Mouse (Mus musculus) embryonic facial prominence, embryonic 14.5 days (tissue): ENCODE data around the gene Txndc5. TPM values are rescaled to one million over a fixed set of nuclear protein-coding genes. Genes with fewer than 3 reads are reported as not detected.

Experiments
- ATAC-seq: fragments of 200-750 bp; cut with Nextera tagmentation; 2 replicates; pipeline ENCODE4 v1.8.0; 2017; ENCODE audit warnings: low read depth, moderate number of reproducible peaks, moderate TSS enrichment
- DNase-seq: peaks from one replicate; pipeline ENCODE4 v3.0.0-alpha.2; 2015; ENCODE audit warnings: low spot score
- H3K27ac ChIP-seq: fragments of 300-500 bp; sonication (generic); replicated peaks from 2 replicates; pipeline ENCODE4 v1.5.1; 2014; ENCODE audit warnings: low read depth, mild to moderate bottlenecking, low read length, moderate library complexity
- H3K27me3 ChIP-seq: fragments of 300-500 bp; sonication (generic); replicated peaks from 2 replicates; pipeline ENCODE4 v1.6.1; 2014; ENCODE audit warnings: low read length; ENCODE audit not compliant: control insufficient read depth, insufficient read depth
- H3K36me3 ChIP-seq: fragments of 300-500 bp; sonication (generic); 2 replicates; pipeline ENCODE4 v1.6.1; 2014; ENCODE audit warnings: low read length, mixed read lengths; ENCODE audit not compliant: control insufficient read depth, insufficient read depth
- H3K4me1 ChIP-seq: fragments of 300-500 bp; sonication (generic); 2 replicates; pipeline ENCODE4 v1.6.1; 2014; ENCODE audit warnings: antibody characterized with exemption, low read length; ENCODE audit not compliant: control insufficient read depth, insufficient read depth
- H3K4me2 ChIP-seq: fragments of 300-500 bp; sonication (generic); 2 replicates; pipeline ENCODE4 v1.6.1; 2014; ENCODE audit warnings: low read depth, mild to moderate bottlenecking, low read length, moderate library complexity, mixed read lengths
- H3K4me3 ChIP-seq: fragments of 300-500 bp; sonication (generic); 2 replicates; pipeline ENCODE4 v1.5.1; 2014; ENCODE audit warnings: low read depth, mild to moderate bottlenecking, low read length
- H3K9ac ChIP-seq: fragments of 300-500 bp; sonication (generic); 2 replicates; pipeline ENCODE4 v1.6.1; 2014; ENCODE audit warnings: low read depth, mild to moderate bottlenecking, low read length, moderate library complexity, mixed read lengths
- H3K9me3 ChIP-seq: fragments of 300-500 bp; sonication (generic); 2 replicates; pipeline ENCODE4 v1.6.1; 2016; ENCODE audit warnings: low read length; ENCODE audit not compliant: control insufficient read depth
- whole genome bisulfite sequencing: fragments of 180-500 bp; shearing (Covaris S2); extraction: QIAGEN DNeasy Blood & Tissue Kit; methylation state at CpG from one replicate; pipeline ENCODE4 v1.1.7; 2014; 5-methylcytosine and 5-hydroxymethylcytosine counted together
- polyA plus RNA-seq: library from polyadenylated mRNA; unstranded; fragments of >200 nt; fragmentation: Nextera tagmentation; extraction: Ambion mirVana; gene quantifications from 2 replicates; pipeline ENCODE4 v1.2.1, GENCODE M21; 2014

Gene Txndc5
- polyA plus RNA-seq, 1 experiment from 2014 or later, result 336 TPM

DNA sequence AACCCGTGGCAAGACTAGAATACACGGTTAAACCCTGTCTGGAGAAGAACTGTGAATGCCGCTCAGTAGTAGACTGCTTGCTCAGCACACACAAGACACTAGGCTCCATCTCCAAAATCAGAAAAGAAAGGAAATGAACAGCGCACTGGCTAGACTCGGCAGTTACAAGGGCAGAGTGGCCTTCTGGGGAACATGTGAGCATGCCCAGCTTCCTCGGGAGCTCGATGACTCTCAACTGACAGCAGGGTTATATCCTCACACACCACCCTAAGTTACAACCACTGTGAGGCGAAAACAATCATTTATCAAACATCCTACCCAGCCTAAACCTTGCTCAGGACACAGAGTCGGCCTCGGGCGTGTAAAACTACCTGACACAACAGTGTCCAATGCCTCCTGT lies 8.3 kb downstream of the Txndc5 start:
- WGBS, result 93% methylated on average over 11 of the region's 11 CpGs
- no peak for DNase-seq
- Histone ChIP-seq H3K4me1 (peaks cover 5% of the 10 kb centered on the region), H3K36me3 (peaks cover 90% of the 10 kb centered on the region), H3K9me3 (no peaks in the 10 kb centered on the region), H3K4me3 (no peak overlapping the region), H3K9ac (no peak overlapping the region), H3K27ac (no peak overlapping the region), H3K27me3 (no peaks in the 10 kb centered on the region), H3K4me2 (no peak overlapping the region)
- no peak for ATAC-seq

DNA sequence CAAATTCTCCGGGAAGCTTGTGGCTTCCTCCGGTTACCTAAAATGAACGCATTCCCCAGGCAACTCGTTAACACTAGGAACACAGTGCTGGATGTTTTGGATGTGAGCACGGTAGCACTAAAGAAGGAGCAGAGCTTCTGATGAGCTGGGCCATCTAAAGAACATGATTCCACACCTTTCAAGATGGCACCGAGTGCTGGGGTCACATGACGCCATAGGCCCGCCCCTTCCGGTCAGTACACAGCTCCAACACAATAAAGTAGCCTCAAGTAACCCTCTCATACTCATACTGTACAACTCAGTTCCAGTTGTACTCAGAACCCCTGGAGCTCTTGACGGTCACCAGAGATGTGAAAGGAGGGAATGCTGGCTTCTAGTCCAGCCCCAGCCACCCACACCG lies 12.0 kb downstream of the Txndc5 start:
- ATAC-seq (no peak), DNase-seq (no peak)
- Histone ChIP-seq H3K9ac (no peak overlapping the region), H3K4me1 (no peaks in the 10 kb centered on the region), H3K4me2 (no peak overlapping the region), H3K27me3 (no peaks in the 10 kb centered on the region), H3K9me3 (no peaks in the 10 kb centered on the region), H3K4me3 (no peak overlapping the region), H3K36me3 (peaks cover 94% of the 10 kb centered on the region), H3K27ac (no peak overlapping the region)
- WGBS, result 85% methylated on average over 11 of the region's 11 CpGs

GRCm38 (mm10) chr13:38515845-38516244 lies 12.8 kb downstream of the Txndc5 start:
- Histone ChIP-seq H3K9me3 (no peaks in the 10 kb centered on the region), H3K36me3 (peaks cover 90% of the 10 kb centered on the region), H3K4me2 (no peak overlapping the region), H3K27me3 (no peaks in the 10 kb centered on the region), H3K4me3 (no peak overlapping the region), H3K4me1 (no peaks in the 10 kb centered on the region), H3K9ac (no peak overlapping the region), H3K27ac (no peak overlapping the region)
- ATAC-seq (no peak), DNase-seq (no peak)
- WGBS, result 72% methylated on average over 3 of the region's 3 CpGs

DNA sequence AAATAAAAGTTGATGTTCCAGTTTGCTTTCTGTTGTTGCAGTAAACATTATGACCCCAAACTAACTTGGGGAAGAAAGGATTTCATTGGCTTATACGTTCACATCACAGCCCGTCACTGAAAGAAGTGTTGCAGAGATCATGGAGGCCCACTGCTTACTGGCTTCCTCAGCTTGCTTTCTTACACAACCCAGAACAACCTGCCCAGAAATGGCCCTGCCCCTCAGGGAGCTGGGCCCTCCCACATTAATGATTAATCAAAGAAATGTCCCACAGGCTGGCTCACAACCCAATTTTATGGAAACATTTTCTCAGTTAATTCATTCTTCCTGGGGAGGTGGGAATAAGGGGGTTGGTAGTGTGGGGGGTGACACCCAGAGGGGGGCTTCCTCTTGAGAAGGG lies 13.2 kb downstream of the Txndc5 start:
- Histone ChIP-seq H3K27ac (no peak overlapping the region), H3K9me3 (no peaks in the 10 kb centered on the region), H3K9ac (no peak overlapping the region), H3K27me3 (no peaks in the 10 kb centered on the region), H3K4me2 (no peak overlapping the region), H3K36me3 (peaks cover 90% of the 10 kb centered on the region), H3K4me1 (no peaks in the 10 kb centered on the region), H3K4me3 (no peak overlapping the region)
- 93% methylated on average over 2 of the region's 2 CpGs for whole genome bisulfite sequencing
- DNase-seq, result no peak
- no peak for ATAC-seq

- 94% methylated on average over 7 of the region's 7 CpGs for WGBS
- Histone ChIP-seq H3K9ac (no peak overlapping the region), H3K36me3 (peaks cover 85% of the 10 kb centered on the region), H3K9me3 (no peaks in the 10 kb centered on the region), H3K4me1 (no peaks in the 10 kb centered on the region), H3K27me3 (no peaks in the 10 kb centered on the region), H3K4me3 (no peak overlapping the region), H3K4me2 (no peak overlapping the region), H3K27ac (no peak overlapping the region)
- DNase-seq, result no peak
- no peak for ATAC-seq
These were observed 14.7 kb downstream of the Txndc5 start for GRCm38 (mm10) chr13:38513921-38514320.

GRCm38 (mm10) chr13:38511979-38512378 lies 16.6 kb downstream of the Txndc5 start:
- H3K27me3 ChIP-seq, result no peaks in the 10 kb centered on the region
- 70% methylated on average over 10 of the region's 10 CpGs for WGBS
- H3K9me3 ChIP-seq, result no peaks in the 10 kb centered on the region
- no peak overlapping the region for H3K9ac ChIP-seq
- H3K4me1 ChIP-seq, result no peaks in the 10 kb centered on the region
- H3K4me3 ChIP-seq, result no peak overlapping the region
- H3K36me3 ChIP-seq, result peaks cover 81% of the 10 kb centered on the region
- H3K4me2 ChIP-seq, result no peak overlapping the region
- ATAC-seq (no peak), DNase-seq (peak; percentile 35)
- H3K27ac ChIP-seq, result no peak overlapping the region

- no peak for DNase-seq
- Histone ChIP-seq H3K27me3 (no peaks in the 10 kb centered on the region), H3K9ac (no peak overlapping the region), H3K36me3 (peaks cover 83% of the 10 kb centered on the region), H3K4me2 (no peak overlapping the region), H3K27ac (no peak overlapping the region), H3K9me3 (no peaks in the 10 kb centered on the region), H3K4me1 (no peaks in the 10 kb centered on the region), H3K4me3 (no peak overlapping the region)
- WGBS, result 90% methylated on average over 8 of the region's 8 CpGs
- ATAC-seq, result no peak
These were observed 18.8 kb downstream of the Txndc5 start for GRCm38 (mm10) chr13:38509681-38510341.

DNA sequence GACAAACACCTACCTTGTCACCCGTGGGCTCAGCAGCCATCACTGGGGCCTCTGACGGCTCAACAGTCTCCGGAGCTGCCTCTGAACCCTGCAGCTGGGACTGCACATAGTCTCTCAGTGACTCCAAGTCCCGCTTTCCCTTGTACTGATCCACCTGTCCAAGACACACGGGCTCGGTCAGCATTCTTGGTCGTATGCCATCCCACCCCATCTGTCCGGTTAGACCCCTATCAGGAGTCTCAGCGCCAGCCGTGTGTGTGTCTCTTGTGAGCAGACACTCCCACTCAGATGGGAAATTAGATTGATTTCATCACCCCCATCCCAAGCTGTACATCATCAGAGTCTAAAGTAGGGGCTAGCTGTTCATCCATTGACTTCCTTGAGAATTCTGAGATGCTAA lies 21.7 kb downstream of the Txndc5 start:
- 95% methylated on average over 9 of the region's 10 CpGs for WGBS

DNA sequence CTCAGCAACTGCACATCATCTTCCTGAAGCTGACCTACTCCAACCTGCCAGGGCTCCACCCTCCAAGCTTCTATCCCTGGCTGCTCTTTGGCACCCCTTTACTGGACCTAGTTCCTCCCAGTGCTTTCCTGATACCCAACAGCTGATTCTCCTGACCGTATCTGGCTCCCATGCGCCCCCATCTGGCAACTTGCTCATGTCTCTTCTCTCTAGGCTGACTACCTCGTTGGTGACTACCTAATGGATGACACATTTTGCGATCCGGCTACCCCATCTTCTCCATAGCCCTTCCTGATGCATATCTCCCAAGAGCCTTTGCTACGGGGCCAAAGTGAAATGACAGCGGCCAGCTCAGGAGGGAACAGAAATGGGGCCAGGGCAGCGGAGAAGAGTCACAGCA lies 22.3 kb downstream of the Txndc5 start:
- Histone ChIP-seq H3K36me3 (peaks cover 86% of the 10 kb centered on the region), H3K4me3 (no peak overlapping the region), H3K27ac (no peak overlapping the region), H3K4me1 (no peaks in the 10 kb centered on the region), H3K9ac (no peak overlapping the region), H3K4me2 (no peak overlapping the region), H3K27me3 (no peaks in the 10 kb centered on the region), H3K9me3 (no peaks in the 10 kb centered on the region)
- WGBS, result 85% methylated on average over 8 of the region's 8 CpGs
- ATAC-seq, result no peak
- peak; percentile 19 for DNase-seq

More for the DNA sequence above, 21.7 kb downstream of the Txndc5 start:
- no peak for DNase-seq
- Histone ChIP-seq H3K4me2 (no peak overlapping the region), H3K27me3 (no peaks in the 10 kb centered on the region), H3K4me1 (no peaks in the 10 kb centered on the region), H3K27ac (no peak overlapping the region), H3K9ac (no peak overlapping the region), H3K36me3 (peaks cover 85% of the 10 kb centered on the region), H3K4me3 (no peak overlapping the region), H3K9me3 (no peaks in the 10 kb centered on the region)
- no peak for ATAC-seq
